Comparison of ENCODE assay signal across 8 mouse cellular contexts in genomic region chr4:103313587-103314525, GRCm38 (mm10). TPM values are rescaled to one million over a fixed set of nuclear protein-coding genes. Genes with fewer than 3 reads are reported as not detected.
DNase-seq lines count a peak whose midpoint lies in the region; ATAC-seq lines count a peak whose summit lies in the region.

Gene Oma1 (plus strand): TSS chr4:103313812.

- ATAC-seq in hindbrain, embryonic 12.5 days (ENCODE audit: low FRiP score): peak; percentile 99

- peak within 1 kb of the TSS; percentile 76 for H3K9ac ChIP-seq in hindbrain, embryonic 12.5 days

- WGBS in hindbrain, embryonic 12.5 days: under 1% methylated on average over 61 of the region's 61 CpGs

- DNase-seq in NIH3T3 (ENCODE audit: low read depth): peak; percentile 99
- peak; percentile 100 for DNase-seq in cerebellum, postnatal 10 days
- peak; percentile 93 to 97 for DNase-seq in frontal cortex, postnatal 10 days (ENCODE audit: low spot score in 2 of 2)
- DNase-seq in layer of hippocampus, postnatal 14 days (ENCODE audit: low spot score in 2 of 2): peak; percentile 97 to 98
- peak; percentile 99 for DNase-seq in lung, postnatal 14 days
- DNase-seq in retina, adult 2 months (ENCODE audit: low read depth, low spot score): peak; percentile 96
- DNase-seq in thymus, postnatal 36 days: peak; percentile 98

- H3K27ac ChIP-seq in hindbrain, embryonic 12.5 days: peak within 1 kb of the TSS; percentile 96

- H3K27me3 ChIP-seq in hindbrain, embryonic 12.5 days: no peaks in the 10 kb centered on the region

- peak within 1 kb of the TSS; percentile 60 for H3K4me2 ChIP-seq in hindbrain, embryonic 12.5 days (replicated peaks)

- peaks cover 4% of the 10 kb centered on the region for H3K4me1 ChIP-seq in hindbrain, embryonic 12.5 days

- peak within 1 kb of the TSS; percentile 69 for H3K4me3 ChIP-seq in hindbrain, embryonic 12.5 days

- no peaks in the 10 kb centered on the region for H3K9me3 ChIP-seq in hindbrain, embryonic 12.5 days (replicated peaks)

- H3K36me3 ChIP-seq in hindbrain, embryonic 12.5 days: no peaks in the 10 kb centered on the region

RNA-seq across cellular contexts. Expression of gene Oma1, which starts in this region (rescaled TPM):
- polyA plus RNA-seq in hindbrain, embryonic 12.5 days (2016; fragmentation: Nextera tagmentation; extraction: Ambion mirVana): 13.1 and 13.6 TPM in 2 replicates
- 1 to 10 TPM; 8.8 to 9.0 TPM for total RNA-seq in layer of hippocampus, postnatal 14 days (2021)

Comparison
In these comparisons a context has a peak if more than half of its experiments do, and no peak if none do; other contexts are left out.
1. Peak in every context shown above with its lines: DNase-seq, ATAC-seq, H3K4me3 ChIP-seq and H3K27ac ChIP-seq.